Mouse (Mus musculus): ENCODE measurements around the gene Klhl31.

DNA sequence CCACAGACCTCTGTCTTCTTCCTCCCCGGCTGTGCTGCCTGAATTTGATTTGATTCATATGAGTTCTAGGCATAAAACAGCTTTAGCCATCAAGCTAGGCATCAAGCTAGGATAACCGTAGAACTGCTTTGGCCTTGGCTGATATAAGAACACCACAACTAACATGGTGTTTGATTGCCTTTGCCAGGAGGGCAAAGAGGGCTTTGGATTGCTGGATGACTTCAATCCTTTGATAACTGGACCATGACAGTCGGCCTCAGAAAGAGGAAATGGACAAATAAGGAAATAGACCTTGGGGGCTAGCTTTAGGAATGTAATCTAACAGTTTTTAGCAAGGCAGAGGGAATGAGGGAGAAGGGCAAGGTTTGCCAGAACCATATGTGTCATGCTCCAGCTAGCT, 37.7 kb upstream of the Klhl31 start:
- TF ChIP-seq CTCF (IDR thresholded peaks at IDR 0.05) = no peak
- TF ChIP-seq EP300 (IDR thresholded peaks at IDR 0.05) = no peak

Data from lung, postnatal 0 days (tissue).